In genomic region chr2:60672973-60673954, GRCm38 (mm10) we compare ENCODE assay signal across 11 mouse cellular contexts. TPM values are rescaled to one million over a fixed set of nuclear protein-coding genes. Genes with fewer than 3 reads are reported as not detected.
DNase-seq lines count a peak whose midpoint lies in the region; ATAC-seq and TF ChIP-seq lines count a peak whose summit lies in the region.
"Had no signal": no experiment of that assay in that cellular context is flagged by ENCODE, and none has a peak within 500 bp of the region (broad histone marks: within the 10 kb centered on the region; RNA-seq: fewer than 3 reads in every experiment).

No protein-coding gene starts in this region.

- TF ChIP-seq CTCF in lung, embryonic 14.5 days (IDR thresholded peaks at IDR 0.05; ENCODE audit: low read depth), result no peak
- no peak for TF ChIP-seq CTCF in stomach, postnatal 0 days (IDR thresholded peaks at IDR 0.05; ENCODE audit: low read depth)
- no peak for TF ChIP-seq CTCF in layer of hippocampus, adult 2 months (conservative IDR thresholded peaks at IDR 0.05)

- no peaks in the 10 kb centered on the region for H3K36me3 ChIP-seq in forebrain, embryonic 10.5 days (replicated peaks)
- H3K36me3 ChIP-seq in forebrain, embryonic 11.5 days (ENCODE audit: control insufficient read depth, insufficient read depth, low read length), result no peaks in the 10 kb centered on the region
- H3K36me3 ChIP-seq in lung, embryonic 14.5 days (ENCODE audit: insufficient read depth), result no peaks in the 10 kb centered on the region
- no peaks in the 10 kb centered on the region for H3K36me3 ChIP-seq in midbrain, embryonic 11.5 days (ENCODE audit: control insufficient read depth, insufficient read depth, low read length)
- H3K36me3 ChIP-seq in stomach, postnatal 0 days (ENCODE audit: control insufficient read depth, insufficient read depth, low read length), result no peaks in the 10 kb centered on the region
- H3K36me3 ChIP-seq: heart, embryonic 15.5 days had no signal

- no peaks in the 10 kb centered on the region for H3K9me3 ChIP-seq in forebrain, embryonic 10.5 days
- no peaks in the 10 kb centered on the region for H3K9me3 ChIP-seq in forebrain, embryonic 11.5 days (ENCODE audit: control insufficient read depth, low read length)
- H3K9me3 ChIP-seq in lung, embryonic 14.5 days (ENCODE audit: low read depth, low read length), result no peaks in the 10 kb centered on the region
- no peaks in the 10 kb centered on the region for H3K9me3 ChIP-seq in midbrain, embryonic 11.5 days (ENCODE audit: control insufficient read depth, low read length)
- no peaks in the 10 kb centered on the region for H3K9me3 ChIP-seq in stomach, postnatal 0 days (ENCODE audit: control insufficient read depth, low read length)
- H3K9me3 ChIP-seq: heart, embryonic 15.5 days had no signal

- H3K9ac ChIP-seq in forebrain, embryonic 11.5 days (ENCODE audit: low read length), result no peak overlapping the region
- peak overlapping the region; percentile 7 for H3K9ac ChIP-seq in lung, embryonic 14.5 days
- H3K9ac ChIP-seq in midbrain, embryonic 11.5 days (ENCODE audit: low read length), result no peak overlapping the region; the same call in 1 of the 2 replicates
- H3K9ac ChIP-seq in stomach, postnatal 0 days (ENCODE audit: low read length), result peak overlapping the region; percentile 51
- H3K9ac ChIP-seq: heart, embryonic 15.5 days had no signal

- H3K4me2 ChIP-seq in forebrain, embryonic 11.5 days (ENCODE audit: low read depth, low read length, severe bottlenecking), result no peak overlapping the region
- H3K4me2 ChIP-seq in lung, embryonic 14.5 days, result peak overlapping the region; percentile 53
- peak overlapping the region; percentile 12; the same call in 1 of the 2 replicates for H3K4me2 ChIP-seq in midbrain, embryonic 11.5 days
- H3K4me2 ChIP-seq in stomach, postnatal 0 days (replicated peaks; ENCODE audit: low read depth), result peak overlapping the region; percentile 50
- H3K4me2 ChIP-seq: heart, embryonic 15.5 days had no signal

- no peak for TF ChIP-seq EP300 in stomach, postnatal 0 days (optimal IDR thresholded peaks at IDR 0.05)

- WGBS in forebrain, embryonic 10.5 days, result 36% methylated on average over 17 of the region's 17 CpGs
- WGBS in forebrain, embryonic 11.5 days, result 32% methylated on average over 17 of the region's 17 CpGs
- 37% methylated on average over 17 of the region's 17 CpGs for WGBS in lung, embryonic 14.5 days
- WGBS in midbrain, embryonic 11.5 days, result 33% methylated on average over 17 of the region's 17 CpGs
- 31% methylated on average over 17 of the region's 17 CpGs for WGBS in stomach, postnatal 0 days

- no peak for ATAC-seq in forebrain, embryonic 11.5 days (replicated peaks; ENCODE audit: low FRiP score)
- ATAC-seq in lung, embryonic 14.5 days (ENCODE audit: insufficient read depth), result no peak
- no peak for ATAC-seq in midbrain, embryonic 11.5 days (ENCODE audit: low FRiP score)
- ATAC-seq in stomach, postnatal 0 days (ENCODE audit: low FRiP score, low TSS enrichment), result peak; percentile 75

- peaks cover 11% of the 10 kb centered on the region for H3K27me3 ChIP-seq in forebrain, embryonic 10.5 days (ENCODE audit: poor library complexity, severe bottlenecking)
- peaks cover 3% of the 10 kb centered on the region; the same call in 1 of the 2 replicates for H3K27me3 ChIP-seq in forebrain, embryonic 11.5 days (ENCODE audit: control insufficient read depth, insufficient read depth, low read length)
- H3K27me3 ChIP-seq in lung, embryonic 14.5 days (ENCODE audit: insufficient read depth, low read length), result no peaks in the 10 kb centered on the region
- H3K27me3 ChIP-seq in midbrain, embryonic 11.5 days (ENCODE audit: control insufficient read depth, insufficient read depth, low read length), result no peaks in the 10 kb centered on the region
- no peaks in the 10 kb centered on the region for H3K27me3 ChIP-seq in stomach, postnatal 0 days (ENCODE audit: control insufficient read depth, insufficient read depth, low read length)
- H3K27me3 ChIP-seq: heart, embryonic 15.5 days had no signal

- no peak overlapping the region for H3K4me3 ChIP-seq in forebrain, embryonic 10.5 days
- H3K4me3 ChIP-seq in forebrain, embryonic 11.5 days (ENCODE audit: low read depth, low read length), result no peak overlapping the region
- peak overlapping the region; percentile 5 for H3K4me3 ChIP-seq in lung, embryonic 14.5 days (ENCODE audit: low read depth, low read length)
- no peak overlapping the region for H3K4me3 ChIP-seq in midbrain, embryonic 11.5 days (ENCODE audit: low read depth, low read length)
- peak overlapping the region; percentile 32 for H3K4me3 ChIP-seq in stomach, postnatal 0 days (ENCODE audit: low read depth, low read length)
- no peak overlapping the region for H3K4me3 ChIP-seq in layer of hippocampus, adult 2 months
- H3K4me3 ChIP-seq: heart, embryonic 15.5 days had no signal

- H3K27ac ChIP-seq in forebrain, embryonic 10.5 days, result peak overlapping the region; percentile 52; the same call in 1 of the 2 replicates
- H3K27ac ChIP-seq in forebrain, embryonic 11.5 days (ENCODE audit: low read depth, low read length), result no peak overlapping the region
- no peak overlapping the region for H3K27ac ChIP-seq in lung, embryonic 14.5 days (ENCODE audit: low read depth)
- no peak overlapping the region for H3K27ac ChIP-seq in midbrain, embryonic 11.5 days (ENCODE audit: low read depth, low read length)
- H3K27ac ChIP-seq in stomach, postnatal 0 days (replicated peaks), result peak overlapping the region; percentile 82
- no peak overlapping the region for H3K27ac ChIP-seq in layer of hippocampus, adult 2 months
- H3K27ac ChIP-seq: heart, embryonic 15.5 days had no signal

- peaks cover 12% of the 10 kb centered on the region for H3K4me1 ChIP-seq in forebrain, embryonic 10.5 days
- 0 out of 2 replicates have a peak, but pooled peaks cover 5% of the 10 kb centered on the region for H3K4me1 ChIP-seq in forebrain, embryonic 11.5 days (replicated peaks; ENCODE audit: control insufficient read depth, insufficient read depth, low read length)
- H3K4me1 ChIP-seq in lung, embryonic 14.5 days (ENCODE audit: insufficient read depth), result no peaks in the 10 kb centered on the region
- peaks cover 8% of the 10 kb centered on the region for H3K4me1 ChIP-seq in midbrain, embryonic 11.5 days (ENCODE audit: control insufficient read depth, insufficient read depth, low read length)
- no peaks in the 10 kb centered on the region for H3K4me1 ChIP-seq in stomach, postnatal 0 days (replicated peaks; ENCODE audit: control insufficient read depth, insufficient read depth)
- H3K4me1 ChIP-seq: heart, embryonic 15.5 days had no signal

- DNase-seq in forebrain, embryonic 10.5 days (ENCODE audit: extremely low spot score, low spot score), result no peak
- no peak for DNase-seq in forebrain, embryonic 11.5 days (ENCODE audit: low spot score)
- DNase-seq in lung, embryonic 14.5 days, result no peak
- no peak for DNase-seq in lung, postnatal 25 days (ENCODE audit: low spot score)
- DNase-seq in midbrain, embryonic 11.5 days (ENCODE audit: low spot score, missing footprints), result no peak
- peak; percentile 49 for DNase-seq in stomach, postnatal 0 days (ENCODE audit: low spot score)
- no peak for DNase-seq in adrenal gland, postnatal 36 days
- no peak for DNase-seq in layer of hippocampus, adult 2 months (ENCODE audit: low spot score in 2 of 2)
- DNase-seq: cerebellum, postnatal 36 days; gastrocnemius, postnatal 14 days had no signal

RNA-seq across cellular contexts. Expression of gene Itgb6, which starts 49.2 kb away (rescaled TPM):
- polyA plus RNA-seq in forebrain, embryonic 10.5 days (2016; fragmentation: Nextera tagmentation; extraction: Ambion mirVana), result 0.33 and 1.3 TPM in 2 replicates
- 0.52 and 0.75 TPM in 2 replicates for polyA plus RNA-seq in forebrain, embryonic 11.5 days (2014; fragmentation: Nextera tagmentation; extraction: Ambion mirVana)
- 5.5 and 6.2 TPM in 2 replicates for polyA plus RNA-seq in lung, embryonic 14.5 days (2014; fragmentation: Nextera tagmentation; extraction: Ambion mirVana)
- 0.28 and 0.40 TPM in 2 replicates for polyA plus RNA-seq in midbrain, embryonic 11.5 days (2014; fragmentation: Nextera tagmentation; extraction: Ambion mirVana)
- polyA plus RNA-seq in stomach, postnatal 0 days (2015; fragmentation: Nextera tagmentation; extraction: Ambion mirVana), result 8.5 and 8.6 TPM in 2 replicates
- not detected for total RNA-seq in adrenal gland, postnatal 36 days (2021)
- total RNA-seq in layer of hippocampus, adult 2 months (2021), result not detected

Comparison
In these comparisons a context has a peak if more than half of its experiments do, and no peak if none do; other contexts are left out.
1. H3K27ac ChIP-seq: peak in forebrain, embryonic 10.5 days (single experiment) and stomach, postnatal 0 days (single experiment); none in forebrain, embryonic 11.5 days (single experiment), lung, embryonic 14.5 days (single experiment), midbrain, embryonic 11.5 days (single experiment) and layer of hippocampus, adult 2 months (single experiment).
2. H3K4me3 ChIP-seq: peak in lung, embryonic 14.5 days (single experiment) and stomach, postnatal 0 days (single experiment); none in forebrain, embryonic 10.5 days (single experiment), forebrain, embryonic 11.5 days (single experiment), midbrain, embryonic 11.5 days (single experiment) and layer of hippocampus, adult 2 months (single experiment).
3. H3K9ac ChIP-seq: peak in lung, embryonic 14.5 days (single experiment) and stomach, postnatal 0 days (single experiment); none in forebrain, embryonic 11.5 days (single experiment) and midbrain, embryonic 11.5 days (single experiment).